In the genomic region with DNA sequence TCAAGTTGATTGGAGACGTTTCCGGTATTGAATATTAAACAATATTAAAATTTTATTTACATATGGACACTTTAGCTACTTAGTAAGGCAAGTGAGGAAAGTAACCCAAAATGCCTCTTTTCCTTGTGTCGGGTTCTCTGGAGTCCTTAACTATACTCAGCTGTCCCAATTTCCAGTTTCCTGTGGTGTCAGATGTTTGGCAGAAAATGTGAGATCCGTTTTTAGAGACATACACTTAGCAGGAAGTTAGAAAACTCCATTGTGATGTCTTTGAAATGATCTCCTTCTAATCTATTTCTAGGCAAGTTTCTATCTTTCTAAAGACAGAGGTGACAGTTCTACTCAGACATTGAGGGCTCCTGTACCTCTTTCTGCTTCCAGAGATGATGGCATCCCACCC, we compare ENCODE assay signal across 12 mouse cellular contexts.
"Had no signal": no experiment of that assay in that cellular context is flagged by ENCODE, and none has a peak within 500 bp of the region (broad histone marks: within the 10 kb centered on the region; RNA-seq: fewer than 3 reads in every experiment).

No protein-coding gene starts in this region.

- DNase-seq: lung, adult 18-20 months; lung, embryonic 14.5 days; lung, postnatal 10 days; lung, postnatal 4 days; midbrain, embryonic 14.5 days; retina, postnatal 1 day; right cerebral cortex, postnatal 14 days; right cerebral cortex, postnatal 4 days; spleen, adult 18-20 months; thymus, adult 2 months; thymus, postnatal 25 days; thymus, postnatal 4 days had no signal
